Comparison of ENCODE assay signal across 8 mouse cellular contexts in the genomic region with DNA sequence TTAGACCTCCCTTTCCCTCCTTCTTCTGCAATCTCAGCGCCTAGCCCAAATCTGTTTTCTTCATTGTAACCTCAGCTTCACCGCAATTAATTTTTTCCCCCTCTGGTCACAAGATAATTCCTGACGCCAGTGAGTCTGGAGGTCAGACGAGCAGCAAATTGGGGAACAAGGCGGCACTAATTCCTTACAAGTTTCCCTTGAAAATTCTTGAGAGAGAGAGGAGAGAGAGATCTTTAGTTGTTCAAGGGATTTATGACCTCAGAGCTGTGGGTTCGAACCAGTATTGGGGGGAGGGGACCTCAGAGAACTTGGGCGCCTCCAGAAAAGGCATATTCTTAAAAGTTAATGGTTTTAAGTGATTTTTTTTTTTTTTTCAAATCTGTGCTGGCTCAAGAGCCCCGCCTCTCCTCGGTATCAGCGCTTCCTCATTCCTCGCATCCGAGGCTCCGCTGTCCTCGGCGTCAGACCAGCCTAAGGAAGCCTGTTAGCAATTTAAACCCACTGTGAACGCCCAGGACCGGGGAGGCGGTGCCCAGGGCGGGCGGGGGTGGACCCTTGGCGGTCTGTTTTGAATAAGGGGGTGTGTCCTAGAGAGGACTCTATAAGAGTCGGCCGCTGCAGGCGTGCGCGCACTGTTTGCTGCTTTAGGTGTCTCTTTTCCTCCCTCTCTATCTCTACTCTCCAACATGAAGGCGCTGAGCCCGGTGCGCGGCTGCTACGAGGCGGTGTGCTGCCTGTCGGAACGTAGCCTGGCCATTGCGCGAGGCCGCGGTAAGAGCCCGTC. TPM values are rescaled to one million over a fixed set of nuclear protein-coding genes. Genes with fewer than 3 reads are reported as not detected.
A peak's percentile ranks its signal among the peaks of the same experiment; 100 is the strongest.
DNase-seq lines count a peak whose midpoint lies in the region; ATAC-seq and TF ChIP-seq lines count a peak whose summit lies in the region.

Id3 (plus strand) TSS at position 305 of the 784 bp plus-strand sequence.

- H3K27ac ChIP-seq in CH12.LX (ENCODE audit: insufficient read depth, low read depth): peak within 1 kb of the TSS; percentile 61
- peak within 1 kb of the TSS; percentile 68 for H3K27ac ChIP-seq in forebrain, postnatal 0 days (ENCODE audit: low read depth, low read length)

- DNase-seq in CH12.LX (ENCODE audit: extremely low read depth): peak; percentile 95
- peak; percentile 96 to 97 for DNase-seq in adrenal gland, postnatal 36 days
- DNase-seq in forebrain, postnatal 0 days: peak; percentile 76
- DNase-seq in layer of hippocampus, adult 9-10 months (ENCODE audit: low spot score): peak; percentile 50
- DNase-seq in lung, postnatal 10 days: peak; percentile 98
- peak; percentile 89 for DNase-seq in ovary, postnatal 14 days (ENCODE audit: low spot score)
- DNase-seq in thymus, postnatal 14 days: peak; percentile 95

- H3K36me3 ChIP-seq in CH12.LX (replicated peaks in 1 of 2; ENCODE audit: control insufficient read depth in 1 of 2, insufficient read depth in 1 of 2, low read length in 1 of 2): no peaks in the 10 kb centered on the region
- no peaks in the 10 kb centered on the region for H3K36me3 ChIP-seq in forebrain, postnatal 0 days (ENCODE audit: insufficient read depth)

- H3K4me2 ChIP-seq in CH12.LX (ENCODE audit: insufficient read depth, low read depth, poor library complexity, severe bottlenecking): peak within 1 kb of the TSS; percentile 53
- peak within 1 kb of the TSS; percentile 59 for H3K4me2 ChIP-seq in forebrain, postnatal 0 days (ENCODE audit: low read depth)

- ATAC-seq in forebrain, postnatal 0 days: peak; percentile 83
- peak; percentile 71 to 77 for ATAC-seq in hematopoietic stem cell, adult 5-6 weeks (replicated peaks in 1 of 2; ENCODE audit: insufficient read depth in 1 of 2, low FRiP score in 2 of 2, low TSS enrichment in 1 of 2, low read depth in 1 of 2, poor library complexity in 2 of 2, severe bottlenecking in 2 of 2)

- 2% methylated on average over 39 of the region's 39 CpGs for WGBS in forebrain, postnatal 0 days

- TF ChIP-seq CTCF in CH12.LX (conservative IDR thresholded peaks at IDR 0.05 in 1 of 2, IDR thresholded peaks at IDR 0.05 in 1 of 2; ENCODE audit: low read depth in 2 of 2, low read length in 2 of 2): no peak
- no peak for TF ChIP-seq CTCF in forebrain, postnatal 0 days (IDR thresholded peaks at IDR 0.05; ENCODE audit: low read depth)

- peak; percentile 99 for TF ChIP-seq POLR2A in CH12.LX (IDR thresholded peaks at IDR 0.05; ENCODE audit: low read depth, low read length)

- in situ Hi-C loops in CH12.LX (cut with MboI; ENCODE audit: low pct_ligation_motif_present, low pct_unique_long_range_greater_than_20kb, low sequenced_read_pairs): loop anchor here (5.0 kb wide), 1 partner anchor 66 kb away; no protein-coding TSS in a partner anchor

- H3K9me3 ChIP-seq in CH12.LX (replicated peaks; ENCODE audit: low read length): no peaks in the 10 kb centered on the region
- H3K9me3 ChIP-seq in forebrain, postnatal 0 days (ENCODE audit: low read length): no peaks in the 10 kb centered on the region

- H3K4me3 ChIP-seq in CH12.LX (replicated peaks in 1 of 3; ENCODE audit: low read depth in 2 of 3, low read length in 2 of 3, poor library complexity in 1 of 3): peak within 1 kb of the TSS; percentile 57 to 81 (median 61)
- H3K4me3 ChIP-seq in forebrain, postnatal 0 days (ENCODE audit: low read depth, low read length): peak within 1 kb of the TSS; percentile 39

- H3K9ac ChIP-seq in CH12.LX (ENCODE audit: insufficient read depth, low read depth): peak within 1 kb of the TSS; percentile 69
- H3K9ac ChIP-seq in forebrain, postnatal 0 days: peak within 1 kb of the TSS; percentile 54

- dilution Hi-C loops in CH12.LX (cut with MboI; ENCODE audit: extremely low pct_ligation_motif_present, extremely low pct_unique_long_range_greater_than_20kb, low sequenced_read_pairs): no loop called here

- peaks cover 4% of the 10 kb centered on the region; the same call in 1 of the 2 replicates for H3K79me2 ChIP-seq in CH12.LX (replicated peaks; ENCODE audit: control insufficient read depth, extremely low read depth, insufficient read depth, poor library complexity, severe bottlenecking)

- peaks cover 5 to 64% of the 10 kb centered on the region in 2 experiments for H3K4me1 ChIP-seq in CH12.LX (ENCODE audit: control insufficient read depth in 1 of 2, insufficient read depth in 2 of 2)
- H3K4me1 ChIP-seq in forebrain, postnatal 0 days (ENCODE audit: insufficient read depth): peaks cover 7% of the 10 kb centered on the region; the same call in 1 of the 2 replicates

- no peak for TF ChIP-seq EP300 in CH12.LX (IDR thresholded peaks at IDR 0.05; ENCODE audit: low read length)

- no peak for TF ChIP-seq RAD21 in CH12.LX (IDR thresholded peaks at IDR 0.05; ENCODE audit: low read depth, low read length)

- peaks cover 74% of the 10 kb centered on the region for H3K27me3 ChIP-seq in CH12.LX (replicated peaks)
- 0 out of 2 replicates have a peak, but pooled peaks cover 17% of the 10 kb centered on the region for H3K27me3 ChIP-seq in forebrain, postnatal 0 days (ENCODE audit: insufficient read depth, low read length)

TF ChIP-seq in CH12.LX, 34 proteins besides CTCF, POLR2A, EP300 and RAD21:
- TF ChIP-seq JUN (IDR thresholded peaks at IDR 0.05; ENCODE audit: insufficient read depth, low read depth, low read length) (no peak), ZKSCAN1 (IDR thresholded peaks at IDR 0.05; ENCODE audit: borderline replicate concordance, low read depth, low read length) (no peak), CHD2 (IDR thresholded peaks at IDR 0.05; ENCODE audit: low read length) (no peak), TCF12 (IDR thresholded peaks at IDR 0.05; ENCODE audit: low read depth, low read length) (peak; percentile 87), NRF1 (IDR thresholded peaks at IDR 0.05; ENCODE audit: low read depth, low read length) (peak; percentile 43; the same call in 1 of the 2 replicates), HCFC1 (IDR thresholded peaks at IDR 0.05; ENCODE audit: low read depth, low read length) (0 out of 2 replicates have a peak, but pooled peaks have one; percentile 15), MAX (IDR thresholded peaks at IDR 0.05; ENCODE audit: low read length) (peak; percentile 60; the same call in 1 of the 2 replicates), JUND (conservative IDR thresholded peaks at IDR 0.05; ENCODE audit: low read depth, low read length) (no peak), TBP (conservative IDR thresholded peaks at IDR 0.05; ENCODE audit: low read depth, low read length) (peak; percentile 98), NELFE (IDR thresholded peaks at IDR 0.05; ENCODE audit: low read depth, low read length) (peak; percentile 99), MAFK (IDR thresholded peaks at IDR 0.05; ENCODE audit: insufficient replicate concordance, low read length) (no peak), ZNF384 (IDR thresholded peaks at IDR 0.05; ENCODE audit: low read depth, low read length) (peak; percentile 89), MEF2A (IDR thresholded peaks at IDR 0.05; ENCODE audit: borderline replicate concordance, low read depth, low read length) (0 out of 2 replicates have a peak, but pooled peaks have one; percentile 37), ZMIZ1 (IDR thresholded peaks at IDR 0.05; ENCODE audit: low read depth, low read length) (peak; percentile 99), UBTF (IDR thresholded peaks at IDR 0.05; ENCODE audit: low read depth, low read length) (peak; percentile 94), MAZ (IDR thresholded peaks at IDR 0.05; ENCODE audit: low read depth, low read length) (no peak), ELF1 (IDR thresholded peaks at IDR 0.05; ENCODE audit: low read depth, low read length) (peak; percentile 81), MYC (IDR thresholded peaks at IDR 0.05; ENCODE audit: low read depth, low read length) (0 out of 2 replicates have a peak, but pooled peaks have one; percentile 25), GABPA (IDR thresholded peaks at IDR 0.05; ENCODE audit: insufficient replicate concordance, low read depth, low read length) (no peak), ETS1 (conservative IDR thresholded peaks at IDR 0.05; ENCODE audit: low read depth, low read length) (no peak), USF2 (conservative IDR thresholded peaks at IDR 0.05; ENCODE audit: low read depth, low read length) (no peak), BHLHE40 (IDR thresholded peaks at IDR 0.05; ENCODE audit: low read depth, low read length) (peak; percentile 69), E2F4 (IDR thresholded peaks at IDR 0.05; ENCODE audit: insufficient replicate concordance, low read depth, low read length) (no peak), IRF4 (IDR thresholded peaks at IDR 0.05; ENCODE audit: low read depth, low read length) (peak; percentile 23), SIN3A (IDR thresholded peaks at IDR 0.05; ENCODE audit: low read length) (no peak), KAT2A (IDR thresholded peaks at IDR 0.05; ENCODE audit: insufficient replicate concordance, low read length) (no peak), MXI1 (IDR thresholded peaks at IDR 0.05; ENCODE audit: low read depth, low read length) (peak; percentile 84; the same call in 1 of the 2 replicates), CHD1 (IDR thresholded peaks at IDR 0.05; ENCODE audit: low read depth, low read length) (no peak), PAX5 (IDR thresholded peaks at IDR 0.05; ENCODE audit: low read length) (no peak), ZC3H11A (IDR thresholded peaks at IDR 0.05; ENCODE audit: low read depth, low read length) (no peak), RCOR1 (conservative IDR thresholded peaks at IDR 0.05; ENCODE audit: low read depth, low read length) (no peak), SMC3 (IDR thresholded peaks at IDR 0.05; ENCODE audit: low read depth, low read length) (no peak), USF1 (IDR thresholded peaks at IDR 0.05; ENCODE audit: low read depth, low read length) (no peak), POLR2AphosphoS2 (IDR thresholded peaks at IDR 0.05; ENCODE audit: low read depth, low read length) (peak; percentile 95; the same call in 1 of the 2 replicates)

RNA-seq across cellular contexts. Expression of gene Id3, which starts in this region (rescaled TPM):
- total RNA-seq in CH12.LX (2012; rRNA removed): 41.1 and 85.5 TPM in 2 replicates
- total RNA-seq in CH12.LX (2014; rRNA removed): 96.0 and 116 TPM in 2 replicates
- 17.6 and 18.3 TPM in 2 replicates for polyA plus RNA-seq in CH12.LX (2012; ENCODE audit: insufficient read length, low read depth)
- total RNA-seq in adrenal gland, postnatal 36 days (2021): 10 to 100 TPM; 60.0 to 74.0 TPM
- total RNA-seq in forebrain, postnatal 0 days (2014; rRNA removed): 134 and 153 TPM in 2 replicates
- 177 and 185 TPM in 2 replicates for polyA plus RNA-seq in forebrain, postnatal 0 days (2015; fragmentation: Nextera tagmentation; extraction: Ambion mirVana)
- total RNA-seq in hematopoietic stem cell, adult 5-6 weeks (2017): 6.8 and 7.3 TPM in 2 replicates

Comparison
In these comparisons a context has a peak if more than half of its experiments do, and no peak if none do; other contexts are left out.
1. Peak in every context shown above with its lines: DNase-seq, ATAC-seq, H3K4me3 ChIP-seq and H3K27ac ChIP-seq.